Mouse (Mus musculus) G1E (cell line): ENCODE data around the gene Gpc6. TPM values are rescaled to one million over a fixed set of nuclear protein-coding genes. Genes with fewer than 3 reads are reported as not detected.

Experiments used
- ATAC-seq: 2 replicates; pipeline ENCODE4 v1.8.0; 2016; ENCODE audit warnings: mild to moderate bottlenecking; ENCODE audit not compliant: insufficient number of reproducible peaks, poor library complexity, low FRiP score, severe bottlenecking; ENCODE audit errors: extremely low read depth
- DNase-seq: peaks from one replicate; pipeline ENCODE4 v3.0.0; 2012; ENCODE audit warnings: low spot score
- H3K27me3 ChIP-seq: 2 replicates; pipeline ENCODE4 v1.6.1; 2012; ENCODE audit warnings: mild to moderate bottlenecking, low read length, inconsistent platforms; ENCODE audit not compliant: insufficient read depth
- H3K36me3 ChIP-seq: replicated peaks from 2 replicates; pipeline ENCODE3; 2012; ENCODE audit warnings: mild to moderate bottlenecking, inconsistent platforms
- H3K4me1 ChIP-seq: 2 replicates; pipeline ENCODE4 v1.6.1; 2012; ENCODE audit warnings: low read depth, low read length, inconsistent platforms, mixed read lengths; ENCODE audit not compliant: insufficient read depth
- H3K4me3 ChIP-seq: 2 replicates; pipeline ENCODE4 v1.5.1; 2012; ENCODE audit warnings: low read depth, mild to moderate bottlenecking, inconsistent platforms, low read length, moderate library complexity, mixed read lengths
- H3K9me3 ChIP-seq: replicated peaks from 2 replicates; pipeline ENCODE4 v1.6.1; 2012; ENCODE audit warnings: inconsistent platforms
- CTCF ChIP-seq: IDR thresholded peaks from 2 replicates; pipeline ENCODE4 v1.5.1; 2012; ENCODE audit warnings: low read depth, low read length, inconsistent platforms, mixed read lengths
- GATA1 ChIP-seq: IDR thresholded peaks from 2 replicates; pipeline ENCODE4 v1.6.1; 2012; ENCODE audit warnings: borderline replicate concordance, low read length, inconsistent platforms, mixed read lengths
- GATA2 ChIP-seq: IDR thresholded peaks from 2 replicates; pipeline ENCODE4 v1.6.1; 2012; ENCODE audit warnings: low read depth, low read length, inconsistent platforms, borderline replicate concordance
- POLR2AphosphoS5 ChIP-seq: IDR thresholded peaks from 2 replicates; pipeline ENCODE4 v1.6.1; 2012; ENCODE audit warnings: low read depth, low read length, inconsistent platforms; ENCODE audit not compliant: insufficient replicate concordance
- TAL1 ChIP-seq: conservative IDR thresholded peaks from 2 replicates; pipeline ENCODE4 v1.6.1; 2012; ENCODE audit warnings: low read depth, low read length, inconsistent platforms, mixed read lengths
- polyA plus RNA-seq: library from polyadenylated mRNA; stranded (reverse); fragments of >175 nt; gene quantifications from 2 replicates; pipeline ENCODE4 v1.2.3, GENCODE M21; 2012
- total RNA-seq, 2 experiments: library from RNA; stranded (forward) in 1 of 2; stranded (reverse) in 1 of 2; fragments of 200-1000 nt in 1 of 2; fragments of >200 nt in 1 of 2; fragmentation: Nextera tagmentation in 1 of 2; gene quantifications; 2 replicates each; pipeline ENCODE4 v1.2.3; 2014 to 2017

Gene Gpc6
- total and polyA plus RNA-seq, 3 experiments = 0.22 TPM; not detected in 2

DNA sequence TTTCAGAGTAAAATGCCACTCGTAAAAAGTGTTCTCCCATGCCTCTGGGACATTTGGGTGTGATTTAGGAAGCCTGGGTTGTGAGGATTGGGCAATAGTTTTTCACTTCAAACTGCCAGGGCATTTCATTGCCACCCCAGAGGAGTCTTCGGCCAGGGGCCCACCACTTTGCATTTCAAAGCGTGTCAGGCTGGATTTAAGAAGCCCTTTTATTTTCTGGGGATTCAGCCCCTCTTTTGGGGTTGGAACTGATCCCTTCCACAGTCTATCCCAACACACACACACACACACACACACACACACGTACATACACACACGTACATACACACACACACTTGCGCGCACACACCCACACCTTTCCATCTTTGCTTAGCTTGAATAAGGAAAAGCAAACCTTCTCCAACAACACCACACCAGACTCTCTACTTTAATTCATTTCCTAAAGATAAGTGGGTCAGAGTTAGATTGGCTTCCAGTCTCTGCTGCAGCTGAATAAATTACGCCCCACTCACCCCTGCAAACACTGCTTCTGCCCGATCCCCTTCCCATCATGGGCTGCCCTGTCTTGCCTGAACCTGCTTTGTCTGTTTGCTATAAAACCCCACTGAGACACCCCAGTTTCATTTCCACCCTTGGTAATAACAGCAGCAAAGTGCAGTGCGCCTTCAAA lies 969.9 kb downstream of the Gpc6 start:
- Histone ChIP-seq H3K27me3 (no peaks in the 10 kb centered on the region), H3K36me3 (no peaks in the 10 kb centered on the region), H3K4me3 (no peak overlapping the region), H3K4me1 (no peaks in the 10 kb centered on the region), H3K9me3 (peaks cover 52% of the 10 kb centered on the region)
- ATAC-seq (no peak), DNase-seq (no peak)
- TF ChIP-seq CTCF (no peak), TAL1 (no peak), GATA1 (no peak), GATA2 (no peak), POLR2AphosphoS5 (no peak)

DNA sequence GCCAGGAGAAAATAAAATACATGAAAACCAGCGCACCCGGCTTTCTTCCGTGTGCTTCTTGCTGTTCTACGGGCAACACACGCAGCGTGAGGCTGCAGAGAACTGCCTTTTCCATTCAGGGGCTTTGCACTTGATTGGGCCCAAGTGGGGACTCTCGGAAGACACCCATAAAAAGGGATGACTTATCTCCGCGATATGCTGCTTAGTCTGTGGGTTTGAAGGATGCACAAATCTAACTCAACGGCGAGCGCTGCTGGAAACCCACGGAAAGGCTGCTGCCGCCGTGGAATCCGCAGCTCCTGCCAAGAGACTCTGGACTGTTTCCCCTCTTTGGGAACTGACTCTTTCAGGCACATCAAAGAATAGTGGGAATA lies 970.4 kb downstream of the Gpc6 start:
- no peak for ATAC-seq
- no peaks in the 10 kb centered on the region for H3K27me3 ChIP-seq
- TF ChIP-seq CTCF (no peak), GATA2 (no peak)
- H3K36me3 ChIP-seq = no peaks in the 10 kb centered on the region
- H3K9me3 ChIP-seq = peaks cover 49% of the 10 kb centered on the region
- no peak overlapping the region for H3K4me3 ChIP-seq
- DNase-seq = no peak
- no peaks in the 10 kb centered on the region for H3K4me1 ChIP-seq

DNA sequence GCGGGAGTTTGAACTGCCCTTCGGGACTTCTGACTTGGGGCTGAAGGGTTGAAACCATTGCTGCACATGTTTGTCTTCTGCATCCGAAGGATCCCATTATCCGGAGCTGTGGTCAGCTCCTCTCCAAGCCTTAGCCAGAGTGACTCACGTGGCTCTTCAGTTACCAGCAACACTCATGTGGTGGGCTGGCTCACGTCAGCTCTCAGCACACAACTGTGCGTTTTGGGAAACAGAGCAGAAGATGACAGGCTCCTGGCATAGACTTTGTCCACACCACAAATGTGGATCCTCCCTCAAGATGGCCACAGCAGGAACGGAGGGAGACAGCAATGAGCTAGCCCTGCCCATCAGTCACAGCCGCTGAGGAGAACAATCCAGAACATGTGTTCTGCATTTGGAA lies 979.2 kb downstream of the Gpc6 start:
- Histone ChIP-seq H3K4me3 (no peak overlapping the region), H3K27me3 (no peaks in the 10 kb centered on the region), H3K4me1 (no peaks in the 10 kb centered on the region), H3K36me3 (no peaks in the 10 kb centered on the region), H3K9me3 (peaks cover 68% of the 10 kb centered on the region)
- DNase-seq = no peak
- no peak for ATAC-seq
- no peak for TF ChIP-seq CTCF
- no peak for TF ChIP-seq TAL1
- no peak for TF ChIP-seq GATA2
- TF ChIP-seq POLR2AphosphoS5 = no peak

DNA sequence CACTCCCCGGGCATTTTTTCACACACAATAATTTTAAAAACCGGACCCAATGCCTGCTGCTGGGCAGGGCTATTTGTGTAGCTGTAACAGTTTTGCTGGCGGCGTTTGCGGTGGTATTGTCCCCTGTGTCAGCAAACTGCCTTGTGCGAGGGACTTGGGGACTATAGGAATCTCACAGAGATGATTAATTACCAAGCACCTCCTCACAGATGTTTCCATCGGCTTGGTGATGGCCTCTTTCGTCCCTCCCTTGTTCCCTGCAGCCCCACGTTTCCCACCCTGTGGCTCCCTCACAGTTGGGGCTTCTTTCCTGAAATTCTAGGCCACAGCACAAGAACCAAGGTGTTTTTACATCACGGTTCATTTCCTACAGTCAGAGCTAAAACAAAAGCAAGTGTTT lies 980.6 kb downstream of the Gpc6 start:
- no peaks in the 10 kb centered on the region for H3K36me3 ChIP-seq
- H3K9me3 ChIP-seq = peaks cover 80% of the 10 kb centered on the region
- DNase-seq = no peak
- TF ChIP-seq POLR2AphosphoS5 (no peak), GATA1 (no peak), GATA2 (no peak), TAL1 (no peak), CTCF (no peak)
- no peak overlapping the region for H3K4me3 ChIP-seq
- H3K27me3 ChIP-seq = no peaks in the 10 kb centered on the region
- no peak for ATAC-seq
- no peaks in the 10 kb centered on the region for H3K4me1 ChIP-seq

DNA sequence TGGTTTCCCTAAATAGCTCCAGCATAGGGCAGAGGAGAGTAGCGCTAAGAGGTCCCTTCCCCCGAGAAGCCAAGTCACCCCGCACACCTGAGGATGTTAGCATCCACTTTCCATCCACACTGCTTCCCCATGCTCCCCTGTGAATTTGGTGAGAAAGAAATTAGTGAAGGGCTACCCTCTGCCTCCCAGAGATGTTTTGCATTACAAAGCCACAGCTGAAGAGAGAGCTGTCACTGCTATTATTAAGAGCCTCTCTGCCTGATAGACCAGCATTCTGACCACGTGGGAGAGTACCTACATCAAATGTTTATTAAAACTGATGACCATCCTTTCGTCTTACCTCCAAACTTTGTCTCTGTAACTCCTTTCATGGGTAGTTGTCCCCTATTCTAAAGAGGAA lies 981.2 kb downstream of the Gpc6 start:
- no peak overlapping the region for H3K4me3 ChIP-seq
- H3K36me3 ChIP-seq = no peaks in the 10 kb centered on the region
- no peak for ATAC-seq
- H3K27me3 ChIP-seq = no peaks in the 10 kb centered on the region
- H3K4me1 ChIP-seq = no peaks in the 10 kb centered on the region
- peaks cover 82% of the 10 kb centered on the region for H3K9me3 ChIP-seq
- TF ChIP-seq CTCF (no peak), POLR2AphosphoS5 (no peak), GATA1 (no peak), GATA2 (no peak), TAL1 (no peak)
- DNase-seq = no peak

DNA sequence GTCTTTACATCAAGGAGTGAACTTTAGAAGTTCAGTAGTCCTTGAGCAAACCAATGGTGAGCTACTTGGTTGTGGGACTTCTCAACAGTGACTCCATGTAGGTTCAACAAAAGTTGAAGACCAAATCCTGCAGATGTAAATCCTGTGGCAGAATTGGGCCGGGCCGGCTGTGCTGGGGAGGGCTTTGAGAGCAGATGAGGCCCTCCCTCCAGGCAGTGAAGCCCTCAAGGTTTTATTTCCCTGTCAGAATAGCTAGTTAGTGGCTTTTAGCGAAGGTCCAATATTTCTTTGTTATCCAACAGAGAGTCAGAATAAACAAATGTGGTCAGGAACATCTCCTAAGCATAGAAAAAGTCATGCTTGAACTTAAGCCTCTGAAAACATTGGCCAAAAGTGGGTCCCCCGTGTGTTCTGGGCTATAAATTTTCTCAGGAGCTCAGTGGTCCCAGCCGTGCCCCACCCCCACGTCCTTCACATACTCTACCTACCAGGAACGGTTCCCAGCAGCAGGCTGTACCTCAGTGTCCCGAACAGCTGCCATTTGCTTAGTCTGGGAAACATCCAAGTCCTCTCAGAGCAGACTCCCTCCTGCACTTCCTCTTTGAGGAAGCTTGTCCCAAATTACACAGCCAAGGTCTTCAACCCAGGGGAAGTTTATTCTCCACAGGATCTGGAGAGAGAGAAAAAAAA lies 983.3 kb downstream of the Gpc6 start:
- H3K4me3 ChIP-seq = no peak overlapping the region
- peaks cover 70% of the 10 kb centered on the region for H3K9me3 ChIP-seq
- no peaks in the 10 kb centered on the region for H3K27me3 ChIP-seq
- H3K36me3 ChIP-seq = no peaks in the 10 kb centered on the region
- no peak for TF ChIP-seq TAL1
- TF ChIP-seq POLR2AphosphoS5 = no peak
- no peak for TF ChIP-seq GATA2
- no peak for TF ChIP-seq CTCF
- no peak for TF ChIP-seq GATA1
- no peaks in the 10 kb centered on the region for H3K4me1 ChIP-seq
- DNase-seq = no peak
- no peak for ATAC-seq
